ENCODE assay signal across 27 mouse cellular contexts in the genomic region with DNA sequence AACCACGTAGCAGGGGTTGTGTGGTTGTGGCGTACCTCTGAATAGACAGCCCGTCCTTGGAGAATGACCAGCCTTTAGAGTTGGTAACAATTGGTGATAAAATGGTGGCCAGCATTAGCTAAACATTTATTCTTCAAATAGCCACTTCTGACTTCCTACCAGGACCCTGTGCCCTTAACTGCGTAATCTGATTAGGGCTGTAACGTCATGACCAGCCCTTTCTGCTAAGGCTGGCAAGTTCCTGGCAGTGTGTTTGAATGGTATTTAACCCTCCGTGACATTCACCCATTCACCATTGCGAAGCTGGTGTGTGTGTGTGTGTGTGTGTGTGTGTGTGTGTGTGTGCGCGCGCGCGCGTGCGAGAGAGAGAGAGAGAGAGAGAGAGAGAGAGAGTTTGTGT.
DNase-seq lines count a peak whose midpoint lies in the region; ATAC-seq lines count a peak whose summit lies in the region.
"Had no signal": no experiment of that assay in that cellular context is flagged by ENCODE, and none has a peak within 500 bp of the region (broad histone marks: within the 10 kb centered on the region; RNA-seq: fewer than 3 reads in every experiment).

No protein-coding gene starts in this region.

- H3K27me3 ChIP-seq in forebrain, embryonic 11.5 days (ENCODE audit: control insufficient read depth, insufficient read depth, low read length), result no peaks in the 10 kb centered on the region
- H3K27me3 ChIP-seq in forebrain, embryonic 13.5 days, result no peaks in the 10 kb centered on the region
- H3K27me3 ChIP-seq in heart, embryonic 15.5 days, result no peaks in the 10 kb centered on the region
- H3K27me3 ChIP-seq in neural tube, embryonic 11.5 days (ENCODE audit: control insufficient read depth, insufficient read depth, low read length), result no peaks in the 10 kb centered on the region
- H3K27me3 ChIP-seq: embryonic facial prominence, embryonic 15.5 days; hindbrain, embryonic 15.5 days; liver, embryonic 13.5 days had no signal

- H3K4me3 ChIP-seq in forebrain, embryonic 11.5 days (ENCODE audit: low read depth, low read length), result no peak overlapping the region
- no peak overlapping the region for H3K4me3 ChIP-seq in forebrain, embryonic 13.5 days
- no peak overlapping the region for H3K4me3 ChIP-seq in heart, embryonic 15.5 days
- H3K4me3 ChIP-seq in neural tube, embryonic 11.5 days (ENCODE audit: low read depth, low read length), result no peak overlapping the region
- H3K4me3 ChIP-seq: embryonic facial prominence, embryonic 15.5 days; hindbrain, embryonic 10.5 days; hindbrain, embryonic 15.5 days; liver, embryonic 13.5 days had no signal

- no peaks in the 10 kb centered on the region for H3K9me3 ChIP-seq in forebrain, embryonic 11.5 days (ENCODE audit: control insufficient read depth, low read length)
- H3K9me3 ChIP-seq in forebrain, embryonic 13.5 days (replicated peaks), result no peaks in the 10 kb centered on the region
- H3K9me3 ChIP-seq in heart, embryonic 15.5 days (replicated peaks), result no peaks in the 10 kb centered on the region
- no peaks in the 10 kb centered on the region for H3K9me3 ChIP-seq in neural tube, embryonic 11.5 days (ENCODE audit: control insufficient read depth, low read length)
- H3K9me3 ChIP-seq: embryonic facial prominence, embryonic 15.5 days; hindbrain, embryonic 10.5 days; hindbrain, embryonic 15.5 days; liver, embryonic 13.5 days had no signal

- no peak overlapping the region for H3K4me2 ChIP-seq in forebrain, embryonic 11.5 days (ENCODE audit: low read depth, low read length, severe bottlenecking)
- H3K4me2 ChIP-seq in forebrain, embryonic 13.5 days, result no peak overlapping the region
- no peak overlapping the region for H3K4me2 ChIP-seq in heart, embryonic 15.5 days
- no peak overlapping the region for H3K4me2 ChIP-seq in neural tube, embryonic 11.5 days (ENCODE audit: low read depth)
- H3K4me2 ChIP-seq: embryonic facial prominence, embryonic 15.5 days; heart, embryonic 11.5 days; hindbrain, embryonic 15.5 days; liver, embryonic 13.5 days had no signal

- WGBS in forebrain, embryonic 11.5 days, result 88% methylated on average over 14 of the region's 14 CpGs
- 88% methylated on average over 14 of the region's 14 CpGs for WGBS in forebrain, embryonic 13.5 days
- 83% methylated on average over 14 of the region's 14 CpGs for WGBS in heart, embryonic 15.5 days
- 78% methylated on average over 14 of the region's 14 CpGs for WGBS in neural tube, embryonic 11.5 days

- ATAC-seq in forebrain, embryonic 11.5 days (replicated peaks; ENCODE audit: low FRiP score), result no peak
- no peak for ATAC-seq in forebrain, embryonic 13.5 days
- no peak for ATAC-seq in heart, embryonic 15.5 days (replicated peaks; ENCODE audit: insufficient number of reproducible peaks, insufficient read depth, low FRiP score, low read depth)
- 0 out of 2 replicates have a peak, but pooled peaks have one; percentile 41 for ATAC-seq in neural tube, embryonic 11.5 days (ENCODE audit: insufficient read depth, low FRiP score, low TSS enrichment)
- ATAC-seq: forebrain, embryonic 14.5 days; inflammation-experienced regulatory T-cells, adult 6 months; lung, postnatal 0 days had no signal

- intact Hi-C loops in heart, postnatal 10 days (cut with DNase I), result no loop called here

- DNase-seq in forebrain, embryonic 11.5 days (ENCODE audit: low spot score), result peak; percentile 9
- DNase-seq in heart, postnatal 10 days, result no peak
- DNase-seq in neural tube, embryonic 11.5 days (ENCODE audit: low spot score), result no peak
- no peak for DNase-seq in neural tube, embryonic 10.5 days (ENCODE audit: extremely low spot score, low spot score)
- no peak for DNase-seq in adrenal gland, postnatal 10 days
- DNase-seq: adrenal gland, adult 8-10 months; cerebellum, adult 11 months; cerebellum, adult 9-11 months; gastrocnemius, postnatal 36 days; kidney, adult 2 months; kidney, postnatal 36 days; layer of hippocampus, postnatal 36 days; liver, embryonic 13.5 days; lung, adult 18-20 months; lung, postnatal 4 days; midbrain, embryonic 14.5 days; thymus, postnatal 4 days had no signal

- H3K4me1 ChIP-seq in forebrain, embryonic 11.5 days (replicated peaks; ENCODE audit: control insufficient read depth, insufficient read depth, low read length), result no peaks in the 10 kb centered on the region
- no peaks in the 10 kb centered on the region for H3K4me1 ChIP-seq in forebrain, embryonic 13.5 days
- peaks cover 74% of the 10 kb centered on the region for H3K4me1 ChIP-seq in heart, embryonic 15.5 days (replicated peaks)
- H3K4me1 ChIP-seq in neural tube, embryonic 11.5 days (ENCODE audit: control insufficient read depth, insufficient read depth, low read length), result no peaks in the 10 kb centered on the region
- H3K4me1 ChIP-seq: hindbrain, embryonic 15.5 days had no signal

- H3K36me3 ChIP-seq in forebrain, embryonic 11.5 days (ENCODE audit: control insufficient read depth, insufficient read depth, low read length), result no peaks in the 10 kb centered on the region
- no peaks in the 10 kb centered on the region for H3K36me3 ChIP-seq in forebrain, embryonic 13.5 days (ENCODE audit: poor library complexity, severe bottlenecking)
- H3K36me3 ChIP-seq in heart, embryonic 15.5 days, result 0 out of 2 replicates have a peak, but pooled peaks cover 5% of the 10 kb centered on the region
- H3K36me3 ChIP-seq in neural tube, embryonic 11.5 days (ENCODE audit: control insufficient read depth, insufficient read depth, low read length), result no peaks in the 10 kb centered on the region
- H3K36me3 ChIP-seq: embryonic facial prominence, embryonic 15.5 days; hindbrain, embryonic 10.5 days; hindbrain, embryonic 15.5 days; liver, embryonic 13.5 days had no signal

- no peak overlapping the region for H3K27ac ChIP-seq in forebrain, embryonic 11.5 days (ENCODE audit: low read depth, low read length)
- no peak overlapping the region for H3K27ac ChIP-seq in forebrain, embryonic 13.5 days
- H3K27ac ChIP-seq in heart, embryonic 15.5 days, result peak overlapping the region; percentile 80; the same call in 1 of the 2 replicates
- H3K27ac ChIP-seq in neural tube, embryonic 11.5 days (ENCODE audit: low read depth, low read length), result no peak overlapping the region
- H3K27ac ChIP-seq: hindbrain, embryonic 10.5 days; hindbrain, embryonic 15.5 days; liver, embryonic 13.5 days; stomach, postnatal 0 days had no signal

- no peak overlapping the region for H3K9ac ChIP-seq in forebrain, embryonic 11.5 days (ENCODE audit: low read length)
- H3K9ac ChIP-seq in forebrain, embryonic 13.5 days, result no peak overlapping the region
- H3K9ac ChIP-seq in heart, embryonic 15.5 days, result no peak overlapping the region
- no peak overlapping the region for H3K9ac ChIP-seq in neural tube, embryonic 11.5 days (ENCODE audit: low read length)
- H3K9ac ChIP-seq: embryonic facial prominence, embryonic 15.5 days; hindbrain, embryonic 15.5 days; liver, embryonic 13.5 days had no signal
